Mouse (Mus musculus) 3134 (cell line): ENCODE results near the gene Trim5.
"Not testable (repeated sequence)": the region's sequence is repeated elsewhere in the genome, so short reads cannot be mapped to it uniquely, and the experiment has no call there.

Source experiments
- DNase-seq: peaks from one replicate; pipeline ENCODE4 v3.0.0-alpha.2; 2011; ENCODE audit warnings: low spot score; ENCODE audit not compliant: insufficient read length; ENCODE audit errors: extremely low read depth

Trim5 gene

DNA sequence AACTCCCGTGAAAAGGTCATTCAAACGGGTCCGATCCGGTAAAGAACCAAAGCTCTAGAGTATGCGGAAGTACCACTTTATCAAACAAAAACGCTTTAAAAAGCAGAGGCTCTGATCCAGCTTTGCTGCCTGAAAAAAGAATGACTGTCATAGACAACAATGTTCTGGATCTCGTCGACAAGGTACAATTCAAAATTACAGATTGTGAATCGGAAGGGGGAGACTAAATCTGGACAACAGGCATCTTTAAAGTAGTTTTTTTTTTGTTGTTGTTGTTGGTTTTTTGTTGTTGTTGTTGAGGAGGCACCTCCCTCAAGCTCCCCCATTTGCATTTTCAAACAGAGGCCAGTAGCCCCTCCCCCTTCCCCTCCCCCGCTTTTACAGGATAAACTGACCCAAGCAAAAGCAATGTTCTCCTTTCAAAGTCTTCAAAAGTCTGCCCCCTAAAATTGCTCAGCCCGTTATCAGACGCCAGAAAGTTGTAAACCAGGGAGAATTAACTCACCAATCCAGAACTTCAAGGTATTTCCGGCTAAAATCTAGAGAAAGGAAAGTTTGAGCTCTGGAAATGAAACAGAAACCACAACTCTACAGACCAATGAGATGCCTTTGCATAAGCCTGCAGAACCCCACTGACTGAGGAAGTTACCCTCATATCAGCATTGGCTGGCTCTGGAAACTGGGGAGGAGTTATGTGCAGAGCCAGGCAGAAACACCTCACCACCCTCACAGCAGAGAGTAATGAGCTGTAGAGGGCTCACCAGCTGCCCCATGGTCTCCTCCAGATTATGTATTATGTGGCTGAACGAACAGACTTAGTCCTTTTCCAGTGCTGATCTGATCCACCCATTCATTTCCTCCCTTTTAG is at the start of gene Trim5:
Gene Trim5, minus strand, starts transcription at position 519 of the 868 bp plus-strand sequence.
- not testable (repeated sequence) for DNase-seq

DNA sequence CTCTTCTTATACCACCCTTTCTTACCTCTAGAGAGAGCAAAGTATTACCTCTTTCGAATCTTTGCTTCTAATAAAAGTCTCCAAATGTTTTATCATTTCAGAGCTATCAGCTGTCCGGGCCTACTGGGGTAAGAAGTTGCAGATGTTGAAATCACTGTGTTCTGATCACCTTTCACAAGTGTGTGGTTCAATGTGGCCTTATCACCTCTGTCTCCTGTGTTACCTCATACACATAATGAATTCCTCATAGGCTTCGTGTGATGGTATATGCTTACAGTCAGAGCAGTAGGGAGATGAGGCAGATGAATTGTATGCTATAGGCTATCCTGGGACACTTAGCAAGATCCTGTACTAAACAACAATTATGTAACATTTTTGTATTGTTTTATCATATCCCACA is 47.7 kb upstream of the Trim5 start:
- not testable (repeated sequence) for DNase-seq

DNA sequence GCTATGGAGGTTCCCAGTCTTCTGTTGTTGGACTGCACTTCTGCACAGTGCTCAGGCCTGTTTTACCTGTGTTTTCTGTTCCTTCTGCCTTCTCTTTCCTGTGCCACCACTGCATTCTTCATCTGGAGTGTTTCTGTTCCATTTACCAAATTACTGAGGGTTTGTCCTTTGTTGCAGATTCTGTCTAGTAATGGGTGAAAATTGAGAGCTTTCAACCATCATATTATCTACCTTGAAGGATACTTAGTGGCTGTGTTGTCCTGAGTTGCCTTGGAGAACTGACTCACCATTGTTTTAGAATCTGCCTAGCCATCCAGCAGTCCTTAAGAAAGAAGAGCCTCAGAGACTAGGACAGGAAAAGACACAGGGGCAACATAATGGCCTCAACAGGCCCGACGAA is 41.3 kb upstream of the Trim5 start, which contains the start of gene Trim34b:
Gene Trim34b, plus strand, starts transcription at position 301 of the 400 bp plus-strand sequence.
- not testable (repeated sequence) for DNase-seq

GRCm38 (mm10) chr7:104322028-104322427 is 34.1 kb upstream of the Trim5 start:
- no peak for DNase-seq

GRCm38 (mm10) chr7:104315369-104316080 is 27.6 kb upstream of the Trim5 start, which contains the start of gene Trim12a:
Trim12a (minus strand) TSS chr7:104315466.
- DNase-seq: not testable (repeated sequence)

GRCm38 (mm10) chr7:104314796-104315353 is 27.0 kb upstream of the Trim5 start:
- peak; percentile 25 for DNase-seq

DNA sequence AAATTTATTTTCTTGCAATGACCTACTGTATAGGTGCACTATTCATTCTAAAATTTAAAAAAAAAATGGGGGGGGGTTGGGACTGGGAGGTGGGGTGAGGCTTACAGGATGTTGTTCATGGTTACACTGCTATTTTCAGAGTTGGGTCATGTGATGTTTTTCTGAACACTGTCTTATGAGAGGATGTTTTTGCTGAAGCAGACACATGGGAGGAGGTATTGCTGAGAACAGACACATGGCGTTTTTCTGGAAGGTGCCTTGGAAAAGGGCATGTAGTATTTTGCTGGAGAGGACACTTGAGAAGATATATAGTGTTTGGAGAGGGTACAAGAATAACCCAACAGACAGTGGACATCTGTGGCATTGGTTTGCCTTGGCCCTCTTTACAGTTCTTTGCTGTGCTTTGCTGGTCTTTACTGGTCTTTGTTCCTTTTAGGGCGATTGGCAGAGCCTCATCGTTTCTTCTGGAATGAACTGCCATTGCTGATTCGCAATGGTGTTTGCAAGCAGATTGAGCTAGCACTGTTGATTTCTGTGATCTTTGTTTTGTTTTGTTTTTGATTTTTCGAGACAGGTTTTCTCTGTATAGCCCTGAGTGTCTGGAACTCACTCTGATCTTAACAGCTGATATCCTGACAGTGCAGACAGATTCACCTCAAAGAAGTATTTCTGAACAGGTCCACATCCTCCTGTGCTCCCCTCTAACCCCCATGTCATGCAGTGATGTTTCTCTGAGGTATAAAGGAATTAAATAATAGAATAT is 3.9 kb upstream of the Trim5 start:
- DNase-seq: no peak

- no peak for DNase-seq
Measured at GRCm38 (mm10) chr7:104290641-104291040, 2.7 kb upstream of the Trim5 start.

DNA sequence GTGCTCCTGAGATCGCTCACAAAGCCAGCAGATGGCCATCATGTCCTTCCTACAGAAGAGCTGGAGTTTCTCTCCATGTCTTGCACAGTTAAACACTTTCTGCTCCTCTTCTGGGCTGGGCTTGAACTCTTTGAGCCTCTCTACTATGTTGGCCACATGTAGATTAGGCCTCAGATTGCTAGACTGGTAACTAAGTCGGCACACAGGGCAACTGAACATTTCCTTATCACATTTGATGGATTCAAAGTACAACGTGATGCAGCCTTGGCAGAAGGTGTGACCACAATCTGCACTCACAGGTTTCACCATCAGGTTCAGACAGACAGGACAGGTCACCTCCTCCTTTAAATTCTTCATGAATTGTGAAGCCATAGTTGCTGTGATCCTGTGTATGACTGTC is 8.5 kb downstream of the Trim5 start:
- not testable (repeated sequence) for DNase-seq

GRCm38 (mm10) chr7:104265335-104265734 is 22.6 kb downstream of the Trim5 start:
- DNase-seq: not testable (repeated sequence)

DNA sequence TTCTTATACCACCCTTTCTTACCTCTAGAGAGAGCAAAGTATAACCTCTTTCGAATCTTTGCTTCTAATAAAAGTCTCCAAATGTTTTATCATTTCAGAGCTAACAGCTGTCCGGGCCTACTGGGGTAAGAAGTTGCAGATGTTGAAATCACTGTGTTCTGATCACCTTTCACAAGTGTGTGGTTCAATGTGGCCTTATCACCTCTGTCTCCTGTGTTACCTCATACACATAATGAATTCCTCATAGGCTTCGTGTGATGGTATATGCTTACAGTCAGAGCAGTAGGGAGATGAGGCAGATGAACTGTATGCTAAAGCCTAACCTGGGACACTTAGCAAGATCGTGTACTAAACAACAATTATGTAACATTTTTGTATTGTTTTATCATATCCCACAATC is 27.5 kb downstream of the Trim5 start:
- DNase-seq: not testable (repeated sequence)

- DNase-seq: peak; percentile 59
Measured at GRCm38 (mm10) chr7:104244287-104245181, 43.4 kb downstream of the Trim5 start, which contains the start of gene Trim34a. Trim34a (plus strand) TSS chr7:104244457.

GRCm38 (mm10) chr7:104243616-104244015 is 44.3 kb downstream of the Trim5 start:
- no peak for DNase-seq

- DNase-seq: no peak
Measured at GRCm38 (mm10) chr7:104240857-104241256, 47.0 kb downstream of the Trim5 start.

DNA sequence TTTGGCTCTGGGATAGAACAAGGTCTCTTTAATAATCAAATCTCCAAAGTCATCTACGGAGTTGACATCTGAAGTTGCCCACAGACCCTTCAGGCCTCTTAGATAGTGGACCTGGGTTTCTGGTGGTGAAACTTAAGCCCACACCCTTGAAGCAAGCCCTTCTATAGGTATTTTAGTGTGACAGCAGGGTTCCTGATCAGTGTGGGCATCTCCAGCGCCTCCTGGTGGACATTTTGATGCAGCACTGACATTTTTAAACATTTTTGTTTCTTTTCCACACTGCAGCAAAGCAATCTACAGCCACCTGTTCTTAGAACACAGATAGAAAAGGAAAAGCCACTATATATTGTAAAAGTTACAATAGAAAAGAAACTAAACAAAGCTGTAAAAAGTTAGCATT is 56.7 kb downstream of the Trim5 start:
- no peak for DNase-seq

DNA sequence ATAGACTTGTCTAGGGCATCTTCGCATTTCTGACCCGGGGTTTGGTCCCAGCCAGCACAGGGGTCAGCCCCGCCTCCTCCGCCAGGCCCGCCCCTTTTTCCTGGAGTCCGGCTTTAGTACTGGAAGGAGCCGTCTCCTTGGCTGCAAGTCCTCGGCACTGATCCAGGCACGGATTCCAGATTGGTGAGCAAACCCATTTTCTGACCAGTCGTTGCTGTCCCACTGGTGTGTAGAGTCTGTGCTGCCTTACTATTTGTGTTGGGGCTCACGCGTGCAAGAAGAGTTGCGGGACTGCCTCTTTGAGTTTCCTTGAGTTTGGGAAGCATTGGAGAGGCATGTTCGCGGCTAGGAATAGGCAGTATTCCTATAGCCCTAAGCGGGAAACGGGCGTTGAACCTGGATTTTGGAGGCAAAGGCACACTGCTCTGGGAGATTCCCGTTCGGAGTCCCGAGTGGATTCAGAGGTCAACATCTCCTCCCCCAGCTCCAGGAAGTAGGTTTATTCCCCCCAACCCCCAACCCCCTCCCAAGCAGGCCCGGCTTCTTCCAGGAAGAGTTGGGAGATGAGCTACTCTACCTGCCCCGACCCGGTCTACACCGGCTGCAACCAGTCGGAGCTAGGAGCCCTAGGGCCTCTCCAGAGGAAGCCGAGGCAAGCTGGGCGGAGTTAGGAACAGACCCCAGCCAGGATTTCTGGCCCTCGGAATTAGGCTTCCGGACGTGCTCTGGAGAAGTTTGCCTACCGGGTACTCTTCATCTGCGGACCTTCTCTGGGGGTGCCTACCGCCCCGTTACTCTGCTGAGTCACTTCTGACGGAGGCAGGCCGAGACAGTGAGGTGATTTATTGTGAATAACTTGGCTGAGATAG is 69.0 kb downstream of the Trim5 start, which contains the start of gene Trim6:
Gene Trim6, plus strand, starts transcription at position 93 of the 869 bp plus-strand sequence.
- DNase-seq: peak; percentile 71

DNA sequence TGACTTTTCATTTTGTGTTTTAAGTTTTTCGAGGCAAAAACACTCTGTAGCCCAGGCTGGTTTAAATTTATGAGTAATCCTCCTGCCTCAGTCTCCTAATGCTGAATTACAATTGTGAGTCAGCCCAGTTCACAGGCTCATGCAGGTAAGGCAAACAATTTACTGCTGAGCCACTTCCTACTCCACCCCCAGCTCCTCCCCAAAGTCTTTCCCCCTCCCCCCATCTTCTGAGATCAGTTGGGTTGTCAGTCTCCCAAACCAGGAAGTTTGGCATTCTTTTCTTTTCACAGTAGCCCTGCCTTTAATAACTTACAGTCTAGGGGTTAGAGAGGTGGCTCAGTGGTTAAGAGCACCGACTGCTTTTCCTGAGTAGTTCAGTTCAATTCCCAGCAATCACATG is 70.0 kb downstream of the Trim5 start:
- no peak for DNase-seq

- no peak for DNase-seq
Measured at GRCm38 (mm10) chr7:104216011-104216535, 71.8 kb downstream of the Trim5 start.
